Mouse (Mus musculus) kidney, adult 2 months (tissue): ENCODE measurements at regions not wholly inside any gene's neighbourhood (a gene's known extent, or its start where the extent isn't known, plus 50 kb on each side); places are given as distances from the start of the nearest gene placed in this dataset.

Experiments used
- CTCF ChIP-seq: fragments of 200-500 bp; conservative IDR thresholded peaks from 2 replicates; pipeline ENCODE4 v1.5.1; 2011; ENCODE audit warnings: low read depth, mild to moderate bottlenecking, control low read depth, low read length, moderate library complexity, mixed read lengths; ENCODE audit not compliant: insufficient read depth, insufficient read length
- POLR2A ChIP-seq: fragments of 200-500 bp; IDR thresholded peaks from one replicate; pipeline ENCODE4 v1.6.1; 2011; ENCODE audit warnings: low read depth, low read length, control low read depth

GRCm38 (mm10) chr19:25863312-25863711 is 191.1 kb downstream of the Dmrt2 start:
- no peak for TF ChIP-seq CTCF
- TF ChIP-seq POLR2A = no peak
